Mouse (Mus musculus): ENCODE results near the gene Bud23. TPM values are rescaled to one million over a fixed set of nuclear protein-coding genes. Genes with fewer than 3 reads are reported as not detected.
A peak's percentile ranks its signal among the peaks of the same experiment; 100 is the strongest.
"Not testable (repeated sequence)": the region's sequence is repeated elsewhere in the genome, so short reads cannot be mapped to it uniquely, and the experiment has no call there.

Gene Bud23
- polyA plus RNA-seq (2014; fragmentation: Nextera tagmentation; extraction: Ambion mirVana), result 157 and 158 TPM in 2 replicates

DNA sequence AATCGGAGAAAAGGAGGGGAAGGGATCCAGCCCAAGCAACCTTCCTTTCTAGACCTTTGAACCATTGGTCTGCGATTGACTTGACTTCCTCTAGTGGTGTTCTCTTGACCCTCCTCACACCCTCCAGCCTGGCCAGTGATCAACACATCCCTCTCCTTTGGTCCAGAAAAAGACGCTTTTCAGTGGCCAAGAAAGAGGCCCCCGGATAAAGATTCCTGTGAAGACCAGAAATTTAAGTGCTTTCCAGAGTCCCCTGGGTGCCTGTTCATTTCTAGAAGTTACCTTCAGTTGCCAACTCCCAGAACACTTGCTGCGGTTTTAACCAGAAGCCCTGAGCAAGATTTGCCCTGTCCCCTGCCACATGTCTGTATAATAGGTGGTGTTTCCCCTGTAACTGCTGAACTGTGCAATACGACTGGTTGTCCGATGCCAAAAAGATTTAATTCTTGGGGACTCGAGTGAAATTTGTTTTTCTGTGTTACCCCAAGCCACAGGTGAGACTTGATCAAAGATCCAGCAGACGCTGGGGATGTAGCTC is at the start of gene Bud23:
Gene Bud23 (minus strand): TSS at position 51 of the 538 bp plus-strand sequence.
- Histone ChIP-seq H3K36me3 (ENCODE audit: control insufficient read depth, insufficient read depth, low read length) (peaks cover 24% of the 10 kb centered on the region), H3K4me3 (ENCODE audit: low read depth, low read length) (peak within 1 kb of the TSS; percentile 76), H3K4me2 (peak within 1 kb of the TSS; percentile 96), H3K9ac (ENCODE audit: low read depth, low read length) (peak within 1 kb of the TSS; percentile 85), H3K27ac (ENCODE audit: low read depth, low read length) (peak within 1 kb of the TSS; percentile 54; the same call in 1 of the 2 replicates)
- ATAC-seq (replicated peaks; ENCODE audit: low FRiP score); H3K27me3 ChIP-seq (replicated peaks; ENCODE audit: control insufficient read depth, insufficient read depth, low read length); H3K4me1 ChIP-seq (replicated peaks; ENCODE audit: control insufficient read depth, insufficient read depth, low read length); DNase-seq (ENCODE audit: low spot score); H3K9me3 ChIP-seq (ENCODE audit: control insufficient read depth, low read length): not testable (repeated sequence)
- 66% methylated on average over 9 of the region's 9 CpGs for WGBS

DNA sequence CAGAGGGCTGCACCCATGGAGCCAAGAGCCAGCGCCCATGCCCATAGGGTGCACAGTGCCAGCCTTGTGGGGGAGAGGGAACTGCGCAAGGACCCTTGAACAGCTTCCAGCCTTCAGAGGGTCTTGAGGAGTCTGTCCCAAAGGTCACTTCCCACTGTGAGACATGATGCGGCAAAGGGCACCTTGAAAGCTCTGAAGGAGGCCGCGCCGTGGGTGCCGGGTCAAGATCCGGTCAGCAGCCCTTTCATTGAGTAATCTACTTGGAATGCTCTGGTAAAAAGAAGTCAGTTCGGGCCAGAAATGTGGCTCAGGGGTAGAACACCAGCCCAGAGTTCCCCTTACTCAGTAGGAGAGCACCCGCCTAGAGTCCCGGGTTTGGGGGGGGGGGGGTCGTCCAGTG is 49.0 kb upstream of the Bud23 start:
- Histone ChIP-seq H3K27me3 (replicated peaks; ENCODE audit: control insufficient read depth, insufficient read depth, low read length) (peaks cover 16% of the 10 kb centered on the region), H3K4me3 (ENCODE audit: low read depth, low read length) (no peak overlapping the region), H3K4me2 (no peak overlapping the region), H3K4me1 (replicated peaks; ENCODE audit: control insufficient read depth, insufficient read depth, low read length) (peaks cover 3% of the 10 kb centered on the region; the same call in 1 of the 2 replicates), H3K27ac (ENCODE audit: low read depth, low read length) (no peak overlapping the region), H3K9me3 (ENCODE audit: control insufficient read depth, low read length) (no peaks in the 10 kb centered on the region), H3K36me3 (ENCODE audit: control insufficient read depth, insufficient read depth, low read length) (no peaks in the 10 kb centered on the region), H3K9ac (ENCODE audit: low read depth, low read length) (no peak overlapping the region)
- no peak for DNase-seq (ENCODE audit: low spot score)
- ATAC-seq (replicated peaks; ENCODE audit: low FRiP score), result no peak
- WGBS, result 82% methylated on average over 12 of the region's 12 CpGs

DNA sequence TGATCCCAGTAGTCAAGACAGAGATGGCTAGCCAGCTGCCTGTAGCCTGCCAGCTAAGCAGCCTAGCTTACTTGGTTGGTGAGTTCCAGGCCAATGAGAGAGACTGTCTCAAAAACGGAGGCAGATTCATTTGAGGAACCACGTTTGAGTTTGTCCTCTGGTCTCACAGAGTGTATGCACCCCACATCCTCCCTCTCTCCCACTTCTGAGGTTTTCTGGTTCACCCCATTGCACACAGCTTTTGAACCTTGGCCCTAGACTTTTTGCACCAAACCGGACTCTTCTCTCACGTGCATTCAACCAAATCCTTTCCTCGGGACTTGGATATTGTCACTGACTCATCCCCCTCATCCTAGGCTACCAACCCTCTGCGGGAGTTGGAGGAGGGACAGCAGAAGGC is 45.2 kb upstream of the Bud23 start:
- DNase-seq (ENCODE audit: low spot score) (no peak), ATAC-seq (replicated peaks; ENCODE audit: low FRiP score) (no peak)
- H3K4me2 ChIP-seq, result no peak overlapping the region
- no peaks in the 10 kb centered on the region for H3K36me3 ChIP-seq (ENCODE audit: control insufficient read depth, insufficient read depth, low read length)
- peaks cover 4% of the 10 kb centered on the region; the same call in 1 of the 2 replicates for H3K4me1 ChIP-seq (replicated peaks; ENCODE audit: control insufficient read depth, insufficient read depth, low read length)
- H3K27me3 ChIP-seq (replicated peaks; ENCODE audit: control insufficient read depth, insufficient read depth, low read length), result peaks cover 49% of the 10 kb centered on the region
- no peaks in the 10 kb centered on the region for H3K9me3 ChIP-seq (ENCODE audit: control insufficient read depth, low read length)
- no peak overlapping the region for H3K9ac ChIP-seq (ENCODE audit: low read depth, low read length)
- H3K4me3 ChIP-seq (ENCODE audit: low read depth, low read length), result no peak overlapping the region
- WGBS, result 68% methylated on average over 6 of the region's 6 CpGs
- no peak overlapping the region for H3K27ac ChIP-seq (ENCODE audit: low read depth, low read length)

DNA sequence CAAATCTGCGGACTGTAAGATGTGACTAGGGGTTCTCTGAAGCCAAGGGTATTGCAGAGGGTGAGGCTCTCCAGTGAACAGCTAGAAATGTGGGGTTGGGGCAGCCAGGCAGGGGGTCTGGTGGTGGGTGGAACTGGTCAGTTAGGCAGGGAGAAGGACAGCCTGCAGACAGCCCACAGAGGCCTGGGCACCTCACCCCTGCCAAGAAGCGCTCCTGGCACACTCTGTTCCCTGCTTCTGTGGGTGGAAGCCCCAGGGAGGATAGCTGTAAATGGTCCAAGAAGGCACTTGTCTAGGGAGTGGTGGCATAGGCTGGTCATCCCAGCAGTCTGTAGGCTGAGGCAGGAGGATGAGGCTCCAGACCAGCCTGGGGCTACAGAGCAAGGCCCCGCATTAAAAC is 44.7 kb upstream of the Bud23 start:
- H3K9me3 ChIP-seq (ENCODE audit: control insufficient read depth, low read length), result no peaks in the 10 kb centered on the region
- peaks cover 49% of the 10 kb centered on the region for H3K27me3 ChIP-seq (replicated peaks; ENCODE audit: control insufficient read depth, insufficient read depth, low read length)
- ATAC-seq (replicated peaks; ENCODE audit: low FRiP score), result no peak

DNA sequence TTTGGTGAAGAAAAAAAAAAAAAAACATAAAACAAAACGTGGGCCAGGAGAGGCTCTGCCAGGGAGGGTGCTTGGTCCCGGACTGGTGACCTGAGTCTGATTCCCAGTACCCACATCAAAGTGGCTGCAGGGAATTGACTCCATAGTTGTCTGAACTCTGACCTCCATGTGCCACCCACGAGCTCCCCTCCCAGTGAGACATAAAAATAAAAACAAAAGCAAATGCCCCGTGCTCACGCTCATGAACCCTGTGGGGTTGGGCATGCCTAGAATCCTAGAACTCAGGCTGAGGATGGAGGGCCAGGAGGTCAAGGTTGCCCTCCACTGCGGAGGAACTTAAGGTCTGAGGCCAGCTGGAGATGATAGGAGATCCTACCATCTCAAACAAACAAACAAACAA is 44.3 kb upstream of the Bud23 start:
- DNase-seq (ENCODE audit: low spot score) (no peak), ATAC-seq (replicated peaks; ENCODE audit: low FRiP score) (no peak)
- no peaks in the 10 kb centered on the region for H3K9me3 ChIP-seq (ENCODE audit: control insufficient read depth, low read length)
- H3K4me1 ChIP-seq (replicated peaks; ENCODE audit: control insufficient read depth, insufficient read depth, low read length), result peaks cover 4% of the 10 kb centered on the region; the same call in 1 of the 2 replicates
- H3K27ac ChIP-seq (ENCODE audit: low read depth, low read length), result no peak overlapping the region
- no peaks in the 10 kb centered on the region for H3K36me3 ChIP-seq (ENCODE audit: control insufficient read depth, insufficient read depth, low read length)
- 50% methylated on average over 6 of the region's 6 CpGs for WGBS
- no peak overlapping the region for H3K4me2 ChIP-seq
- H3K4me3 ChIP-seq (ENCODE audit: low read depth, low read length), result no peak overlapping the region
- no peak overlapping the region for H3K9ac ChIP-seq (ENCODE audit: low read depth, low read length)
- peaks cover 49% of the 10 kb centered on the region for H3K27me3 ChIP-seq (replicated peaks; ENCODE audit: control insufficient read depth, insufficient read depth, low read length)

More for the DNA sequence above, 44.7 kb upstream of the Bud23 start:
- Histone ChIP-seq H3K4me2 (no peak overlapping the region), H3K4me3 (ENCODE audit: low read depth, low read length) (no peak overlapping the region), H3K36me3 (ENCODE audit: control insufficient read depth, insufficient read depth, low read length) (no peaks in the 10 kb centered on the region), H3K27ac (ENCODE audit: low read depth, low read length) (no peak overlapping the region), H3K4me1 (replicated peaks; ENCODE audit: control insufficient read depth, insufficient read depth, low read length) (peaks cover 4% of the 10 kb centered on the region; the same call in 1 of the 2 replicates), H3K9ac (ENCODE audit: low read depth, low read length) (no peak overlapping the region)
- DNase-seq (ENCODE audit: low spot score), result no peak
- 85% methylated on average over 3 of the region's 3 CpGs for WGBS

DNA sequence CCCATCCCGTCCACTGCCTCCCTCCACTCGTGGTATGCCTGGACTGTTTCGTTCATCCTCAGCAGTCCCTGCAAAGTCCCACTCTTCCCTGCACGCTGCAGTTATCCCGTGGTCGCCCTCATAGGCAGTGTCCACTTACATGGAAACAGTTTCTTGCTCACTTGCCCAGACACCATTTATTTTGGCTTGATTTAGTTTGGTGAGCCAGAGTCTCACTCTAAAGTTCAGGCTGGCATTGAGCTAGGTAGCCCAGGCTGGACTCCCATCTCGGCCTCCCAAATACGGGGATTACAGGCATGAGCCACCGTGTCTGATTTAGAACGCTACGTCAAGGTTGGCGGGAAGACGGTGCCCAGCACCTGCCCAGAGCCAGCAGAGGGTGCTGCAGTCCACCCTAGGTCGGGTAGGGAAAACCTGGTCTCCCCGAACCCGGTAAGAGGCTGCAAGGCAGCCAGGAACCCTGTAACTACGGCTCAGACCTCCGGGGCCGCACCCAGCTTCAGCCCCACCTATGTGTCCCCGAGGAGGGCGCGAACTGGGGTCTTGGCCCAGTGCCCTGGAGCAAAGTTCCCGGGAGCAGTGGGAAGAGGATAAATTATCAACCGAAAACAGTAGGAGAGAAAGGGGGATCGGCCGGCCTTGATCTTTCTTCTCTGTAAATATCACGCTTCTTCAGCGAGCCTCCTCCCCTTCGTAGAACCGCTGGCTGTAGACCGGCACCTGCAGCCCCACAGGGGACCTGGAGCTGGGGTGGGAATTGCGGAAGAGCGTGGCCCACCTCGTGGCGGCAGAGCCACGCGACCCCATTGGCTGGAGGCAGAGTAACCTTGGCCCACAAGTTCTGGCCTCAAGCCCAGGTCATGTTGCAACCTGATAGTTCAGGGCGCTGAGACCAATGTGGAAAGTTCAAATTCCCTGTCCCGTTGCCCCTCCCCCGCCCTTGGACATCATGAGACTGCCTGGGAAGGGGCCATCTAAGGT is 43.1 kb upstream of the Bud23 start:
- peak overlapping the region; percentile 59 for H3K4me3 ChIP-seq (ENCODE audit: low read depth, low read length)
- WGBS, result 13% methylated on average over 40 of the region's 40 CpGs
- peaks cover 4% of the 10 kb centered on the region; the same call in 1 of the 2 replicates for H3K4me1 ChIP-seq (replicated peaks; ENCODE audit: control insufficient read depth, insufficient read depth, low read length)
- peaks cover 49% of the 10 kb centered on the region for H3K27me3 ChIP-seq (replicated peaks; ENCODE audit: control insufficient read depth, insufficient read depth, low read length)
- ATAC-seq (replicated peaks; ENCODE audit: low FRiP score), result peak; percentile 50
- peak overlapping the region; percentile 53 for H3K9ac ChIP-seq (ENCODE audit: low read depth, low read length)
- peak; percentile 62 for DNase-seq (ENCODE audit: low spot score)
- H3K9me3 ChIP-seq (ENCODE audit: control insufficient read depth, low read length), result no peaks in the 10 kb centered on the region
- no peak overlapping the region for H3K27ac ChIP-seq (ENCODE audit: low read depth, low read length)
- peak overlapping the region; percentile 83 for H3K4me2 ChIP-seq
- no peaks in the 10 kb centered on the region for H3K36me3 ChIP-seq (ENCODE audit: control insufficient read depth, insufficient read depth, low read length)

DNA sequence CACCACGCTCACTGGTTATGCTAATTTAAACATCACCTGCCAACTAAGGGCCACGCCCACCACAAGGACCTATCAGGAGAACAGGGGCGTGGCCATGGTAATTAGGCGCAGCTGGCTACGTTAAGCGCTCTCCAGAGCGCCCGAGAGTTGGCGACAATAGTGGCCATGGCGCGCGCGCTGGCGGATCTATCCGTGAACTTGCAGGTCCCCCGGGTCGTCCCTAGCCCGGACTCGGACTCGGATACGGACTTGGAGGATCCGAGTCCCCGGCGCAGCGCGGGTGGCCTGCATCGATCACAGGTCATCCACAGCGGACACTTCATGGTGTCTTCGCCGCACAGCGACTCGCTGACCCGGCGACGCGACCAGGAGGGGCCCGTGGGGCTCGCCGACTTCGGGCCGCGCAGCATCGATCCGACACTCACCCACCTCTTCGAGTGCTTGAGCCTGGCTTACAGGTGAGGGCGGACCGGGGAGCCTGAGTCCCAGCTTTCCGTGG is 42.0 kb upstream of the Bud23 start:
- 1% methylated on average over 48 of the region's 48 CpGs for WGBS
- Histone ChIP-seq H3K9ac (ENCODE audit: low read depth, low read length) (peak overlapping the region; percentile 53), H3K4me2 (peak overlapping the region; percentile 83), H3K36me3 (ENCODE audit: control insufficient read depth, insufficient read depth, low read length) (no peaks in the 10 kb centered on the region), H3K4me3 (ENCODE audit: low read depth, low read length) (peak overlapping the region; percentile 59), H3K27ac (ENCODE audit: low read depth, low read length) (no peak overlapping the region; the same call in 1 of the 2 replicates), H3K9me3 (ENCODE audit: control insufficient read depth, low read length) (no peaks in the 10 kb centered on the region), H3K4me1 (replicated peaks; ENCODE audit: control insufficient read depth, insufficient read depth, low read length) (peaks cover 4% of the 10 kb centered on the region; the same call in 1 of the 2 replicates), H3K27me3 (replicated peaks; ENCODE audit: control insufficient read depth, insufficient read depth, low read length) (peaks cover 49% of the 10 kb centered on the region)
- DNase-seq (ENCODE audit: low spot score) (peak; percentile 76), ATAC-seq (replicated peaks; ENCODE audit: low FRiP score) (peak; percentile 84)

DNA sequence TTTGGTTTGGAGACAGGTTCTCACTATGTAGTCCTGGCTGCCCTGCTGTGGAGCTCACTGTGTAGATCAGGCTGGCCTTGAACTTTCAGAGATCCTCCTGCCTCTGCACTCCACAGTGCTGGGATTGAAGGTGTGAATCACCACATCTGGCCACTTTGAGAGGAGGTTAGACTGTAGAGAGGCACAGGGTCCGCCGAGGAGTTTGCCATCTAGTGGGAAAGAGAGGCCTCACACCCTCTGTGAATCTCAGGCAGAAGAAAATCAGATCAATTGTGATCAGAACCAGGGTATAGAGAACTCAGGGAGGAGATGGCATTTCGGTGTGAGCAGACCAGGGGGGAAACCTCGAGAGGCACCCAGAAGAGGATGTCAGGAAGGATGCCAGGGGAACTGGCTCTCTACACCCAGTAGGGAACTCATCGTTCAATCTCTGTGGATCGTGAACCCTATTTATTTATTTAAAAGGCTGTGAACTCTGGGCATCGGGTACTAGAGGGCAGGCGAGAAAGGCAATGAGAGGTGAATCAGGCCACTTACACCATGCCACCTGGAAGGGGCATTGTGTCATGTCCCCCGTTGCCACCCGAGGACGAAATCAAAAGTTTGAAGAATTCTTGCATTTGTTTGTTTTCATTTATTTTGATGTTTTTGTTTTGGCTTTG is 39.4 kb upstream of the Bud23 start:
- Histone ChIP-seq H3K4me1 (replicated peaks; ENCODE audit: control insufficient read depth, insufficient read depth, low read length) (peaks cover 4% of the 10 kb centered on the region; the same call in 1 of the 2 replicates), H3K9me3 (ENCODE audit: control insufficient read depth, low read length) (no peaks in the 10 kb centered on the region), H3K4me2 (no peak overlapping the region), H3K9ac (ENCODE audit: low read depth, low read length) (no peak overlapping the region), H3K27me3 (replicated peaks; ENCODE audit: control insufficient read depth, insufficient read depth, low read length) (peaks cover 36% of the 10 kb centered on the region), H3K27ac (ENCODE audit: low read depth, low read length) (no peak overlapping the region), H3K4me3 (ENCODE audit: low read depth, low read length) (no peak overlapping the region), H3K36me3 (ENCODE audit: control insufficient read depth, insufficient read depth, low read length) (no peaks in the 10 kb centered on the region)
- WGBS, result 61% methylated on average over 11 of the region's 11 CpGs
- ATAC-seq (replicated peaks; ENCODE audit: low FRiP score) (no peak), DNase-seq (ENCODE audit: low spot score) (no peak)

Measured in liver, embryonic 11.5 days (tissue).